Mouse (Mus musculus) liver, embryonic 14.5 days (tissue): ENCODE measurements around the gene Traf2.

ENCODE experiments used
- CTCF ChIP-seq: IDR thresholded peaks from 2 replicates; pipeline ENCODE4 v1.5.1; 2016; ENCODE audit warnings: antibody characterized with exemption, low read depth, control low read depth
- EP300 ChIP-seq: IDR thresholded peaks from 2 replicates; pipeline ENCODE4 v1.6.1; 2016; ENCODE audit warnings: antibody characterized with exemption, low read depth

DNA sequence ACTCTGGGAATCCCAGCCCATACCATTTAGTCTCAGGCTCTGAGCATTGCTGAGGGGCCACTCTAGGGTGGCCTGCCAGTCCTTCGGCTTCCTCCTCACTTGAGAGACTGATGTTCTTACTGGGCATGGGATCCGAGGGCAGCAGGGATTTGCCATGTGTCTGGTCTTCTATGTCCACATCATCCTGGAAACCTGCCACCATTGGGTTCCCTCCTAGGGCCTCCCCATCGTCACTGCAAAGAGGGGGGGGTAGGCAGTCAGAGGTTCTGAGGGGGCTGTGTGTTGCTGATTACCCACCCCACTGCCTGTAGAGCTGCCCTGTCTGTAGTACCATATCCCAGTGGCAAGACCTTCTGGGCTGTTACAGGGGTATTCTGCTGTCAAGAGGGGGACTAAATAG lies 38.9 kb upstream of the Traf2 start:
- TF ChIP-seq CTCF: no peak
- no peak for TF ChIP-seq EP300
